Comparison of ENCODE assay signal across 33 mouse cellular contexts in the genomic region with DNA sequence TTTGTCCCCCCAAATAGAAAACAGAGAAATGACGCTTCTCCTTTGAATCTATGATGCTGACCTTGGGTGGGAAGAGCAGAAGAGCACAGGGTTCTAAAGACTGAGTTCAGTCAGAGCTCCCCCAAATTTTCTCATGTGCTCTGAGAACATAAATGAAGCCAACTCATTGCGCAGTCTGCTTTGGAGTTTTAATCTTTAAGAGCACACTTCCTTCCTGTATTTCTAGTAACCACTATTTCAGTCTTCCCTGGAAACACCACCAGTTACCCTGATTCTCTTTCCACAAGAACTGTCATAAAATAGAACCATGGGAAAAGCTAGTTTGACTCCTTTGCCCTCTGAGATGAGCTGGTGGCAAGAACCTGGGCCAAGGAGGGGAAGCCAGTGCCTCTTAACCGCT.
A peak's percentile ranks its signal among the peaks of the same experiment; 100 is the strongest.
DNase-seq lines count a peak whose midpoint lies in the region; ATAC-seq and TF ChIP-seq lines count a peak whose summit lies in the region.
"Had no signal": no experiment of that assay in that cellular context is flagged by ENCODE, and none has a peak within 500 bp of the region (broad histone marks: within the 10 kb centered on the region; RNA-seq: fewer than 3 reads in every experiment).

No protein-coding gene starts in this region.

- no peaks in the 10 kb centered on the region for H3K79me2 ChIP-seq in heart, adult 2 months (replicated peaks; ENCODE audit: control insufficient read depth, insufficient read depth, low read length)

- H3K36me3 ChIP-seq in heart, adult 2 months (ENCODE audit: control insufficient read depth, insufficient read depth, low read length): peaks cover 2% of the 10 kb centered on the region; the same call in 1 of the 2 replicates
- no peaks in the 10 kb centered on the region for H3K36me3 ChIP-seq in liver, postnatal 0 days (replicated peaks; ENCODE audit: insufficient read depth, low read length)
- H3K36me3 ChIP-seq in liver, embryonic 12.5 days: no peaks in the 10 kb centered on the region
- H3K36me3 ChIP-seq in limb, embryonic 10.5 days: no peaks in the 10 kb centered on the region
- H3K36me3 ChIP-seq: embryonic facial prominence, embryonic 10.5 days; embryonic facial prominence, embryonic 15.5 days; forebrain, embryonic 12.5 days; heart, embryonic 13.5 days; hindbrain, embryonic 10.5 days; hindbrain, embryonic 15.5 days; limb, embryonic 15.5 days; liver, embryonic 15.5 days; lung, embryonic 15.5 days; midbrain, embryonic 12.5 days; neural tube, embryonic 12.5 days had no signal

- H3K4me2 ChIP-seq in liver, postnatal 0 days (ENCODE audit: low read depth, low read length): no peak overlapping the region
- no peak overlapping the region for H3K4me2 ChIP-seq in liver, embryonic 12.5 days
- H3K4me2 ChIP-seq: embryonic facial prominence, embryonic 15.5 days; forebrain, embryonic 12.5 days; heart, embryonic 13.5 days; hindbrain, embryonic 15.5 days; limb, embryonic 15.5 days; liver, embryonic 15.5 days; lung, embryonic 15.5 days; midbrain, embryonic 12.5 days; neural tube, embryonic 12.5 days had no signal

- TF ChIP-seq POLR2A in heart, adult 2 months (IDR thresholded peaks at IDR 0.05; ENCODE audit: insufficient read depth, low read depth, low read length): no peak

- peaks cover 5% of the 10 kb centered on the region for H3K4me1 ChIP-seq in heart, adult 2 months (ENCODE audit: control insufficient read depth, insufficient read depth, low read length)
- H3K4me1 ChIP-seq in liver, postnatal 0 days (ENCODE audit: insufficient read depth): peaks cover 3% of the 10 kb centered on the region; the same call in 1 of the 2 replicates
- 0 out of 2 replicates have a peak, but pooled peaks cover 11% of the 10 kb centered on the region for H3K4me1 ChIP-seq in liver, embryonic 12.5 days
- peaks cover 8% of the 10 kb centered on the region; the same call in 1 of the 2 replicates for H3K4me1 ChIP-seq in limb, embryonic 10.5 days
- H3K4me1 ChIP-seq: embryonic facial prominence, embryonic 15.5 days; liver, embryonic 15.5 days; lung, embryonic 15.5 days; neural tube, embryonic 12.5 days had no signal

- no peaks in the 10 kb centered on the region for H3K9me3 ChIP-seq in liver, postnatal 0 days (ENCODE audit: low read length)
- H3K9me3 ChIP-seq in liver, embryonic 12.5 days (replicated peaks): no peaks in the 10 kb centered on the region
- H3K9me3 ChIP-seq in limb, embryonic 10.5 days (replicated peaks): no peaks in the 10 kb centered on the region
- H3K9me3 ChIP-seq: embryonic facial prominence, embryonic 10.5 days; embryonic facial prominence, embryonic 15.5 days; forebrain, embryonic 12.5 days; heart, embryonic 13.5 days; hindbrain, embryonic 10.5 days; hindbrain, embryonic 15.5 days; limb, embryonic 15.5 days; liver, embryonic 15.5 days; lung, embryonic 15.5 days; megakaryocyte, embryonic 14.5 days; midbrain, embryonic 12.5 days; neural tube, embryonic 12.5 days had no signal

- ATAC-seq in liver, postnatal 0 days: no peak
- no peak for ATAC-seq in liver, embryonic 12.5 days
- ATAC-seq in hematopoietic stem cell, adult 5-6 weeks (replicated peaks in 1 of 2; ENCODE audit: insufficient read depth in 1 of 2, low FRiP score in 2 of 2, low TSS enrichment in 1 of 2, low read depth in 1 of 2, poor library complexity in 2 of 2, severe bottlenecking in 2 of 2): peak; percentile 68 to 70
- ATAC-seq: forebrain, postnatal 0 days; inflammation-experienced regulatory T-cells, adult 6 months had no signal

- H3K9ac ChIP-seq in heart, adult 2 months (ENCODE audit: low read depth, low read length): no peak overlapping the region
- no peak overlapping the region for H3K9ac ChIP-seq in liver, postnatal 0 days (replicated peaks)
- no peak overlapping the region for H3K9ac ChIP-seq in liver, embryonic 12.5 days
- H3K9ac ChIP-seq: embryonic facial prominence, embryonic 15.5 days; forebrain, embryonic 12.5 days; forebrain, postnatal 0 days; heart, embryonic 13.5 days; hindbrain, embryonic 15.5 days; limb, embryonic 15.5 days; liver, embryonic 15.5 days; lung, embryonic 15.5 days; midbrain, embryonic 12.5 days; neural tube, embryonic 12.5 days had no signal

- TF ChIP-seq EP300 in heart, adult 2 months (IDR thresholded peaks at IDR 0.05; ENCODE audit: insufficient read depth, low read depth, low read length): no peak
- TF ChIP-seq EP300 in liver, postnatal 0 days (IDR thresholded peaks at IDR 0.05; ENCODE audit: low read depth): peak; percentile 24; the same call in 1 of the 2 replicates

- no peak for TF ChIP-seq CTCF in heart, adult 2 months (IDR thresholded peaks at IDR 0.05)
- TF ChIP-seq CTCF in liver, postnatal 0 days (IDR thresholded peaks at IDR 0.05; ENCODE audit: low read depth): no peak

- no peaks in the 10 kb centered on the region for H3K27me3 ChIP-seq in heart, adult 2 months (ENCODE audit: control insufficient read depth, insufficient read depth, low read length)
- H3K27me3 ChIP-seq in liver, postnatal 0 days (ENCODE audit: insufficient read depth, low read length): no peaks in the 10 kb centered on the region
- H3K27me3 ChIP-seq in liver, embryonic 12.5 days (replicated peaks): no peaks in the 10 kb centered on the region
- H3K27me3 ChIP-seq in limb, embryonic 10.5 days (ENCODE audit: low read depth, poor library complexity, severe bottlenecking): no peaks in the 10 kb centered on the region
- H3K27me3 ChIP-seq: embryonic facial prominence, embryonic 15.5 days; forebrain, embryonic 12.5 days; heart, embryonic 13.5 days; hindbrain, embryonic 15.5 days; limb, embryonic 15.5 days; liver, embryonic 15.5 days; lung, embryonic 15.5 days; megakaryocyte, embryonic 14.5 days; midbrain, embryonic 12.5 days; neural tube, embryonic 12.5 days had no signal

- no peak overlapping the region for H3K27ac ChIP-seq in heart, adult 2 months
- H3K27ac ChIP-seq in liver, postnatal 0 days (ENCODE audit: low read depth): no peak overlapping the region
- no peak overlapping the region for H3K27ac ChIP-seq in liver, embryonic 12.5 days
- H3K27ac ChIP-seq in limb, embryonic 10.5 days: no peak overlapping the region
- H3K27ac ChIP-seq: embryonic facial prominence, embryonic 10.5 days; embryonic facial prominence, embryonic 15.5 days; forebrain, embryonic 12.5 days; heart, embryonic 13.5 days; hindbrain, embryonic 10.5 days; hindbrain, embryonic 15.5 days; limb, embryonic 15.5 days; liver, embryonic 15.5 days; lung, embryonic 15.5 days; midbrain, embryonic 12.5 days; neural tube, embryonic 12.5 days had no signal

- peak; percentile 39 for DNase-seq in heart, adult 11 months
- no peak for DNase-seq in heart, adult 2 months
- no peak for DNase-seq in liver, postnatal 0 days
- DNase-seq in limb, embryonic 10.5 days (ENCODE audit: low spot score): no peak
- no peak for DNase-seq in left cerebral cortex, adult 11 months (ENCODE audit: low spot score)
- DNase-seq: adrenal gland, adult 8-10 months; cerebellum, postnatal 10 days; forebrain, postnatal 0 days; gastrocnemius, postnatal 14 days; heart, adult 18-20 months; kidney, adult 11 months; kidney, postnatal 36 days; left cerebral cortex, postnatal 4 days; right cerebral cortex, adult 18-20 months; spleen, adult 18-20 months; thymus, postnatal 14 days had no signal

- WGBS in heart, adult 2 months: 43% methylated on average over 3 of the region's 3 CpGs
- WGBS in liver, postnatal 0 days (ENCODE audit: insufficient replicate concordance): 23% methylated on average over 3 of the region's 3 CpGs
- WGBS in liver, embryonic 12.5 days (ENCODE audit: insufficient replicate concordance): 32% methylated on average over 3 of the region's 3 CpGs
- WGBS in limb, embryonic 10.5 days: 82% methylated on average over 3 of the region's 3 CpGs

- no peak overlapping the region for H3K4me3 ChIP-seq in heart, adult 2 months
- H3K4me3 ChIP-seq in liver, postnatal 0 days (ENCODE audit: low read depth, low read length): no peak overlapping the region
- no peak overlapping the region for H3K4me3 ChIP-seq in liver, embryonic 12.5 days
- H3K4me3 ChIP-seq in limb, embryonic 10.5 days: no peak overlapping the region
- H3K4me3 ChIP-seq: embryonic facial prominence, embryonic 10.5 days; embryonic facial prominence, embryonic 15.5 days; forebrain, embryonic 12.5 days; heart, embryonic 13.5 days; hindbrain, embryonic 10.5 days; hindbrain, embryonic 15.5 days; layer of hippocampus, adult 2 months; limb, embryonic 15.5 days; liver, embryonic 15.5 days; lung, embryonic 15.5 days; midbrain, embryonic 12.5 days; myocyte; neural tube, embryonic 12.5 days had no signal

- intact Hi-C loops in heart, adult 2 months (cut with DNase I): loop anchor here (5.0 kb wide), 1 partner anchor 43 kb away; no protein-coding TSS in a partner anchor

Comparison
In these comparisons a context has a peak if more than half of its experiments do, and no peak if none do; other contexts are left out.
1. ATAC-seq: peak in hematopoietic stem cell, adult 5-6 weeks (2 of 2); none in liver, postnatal 0 days (single experiment) and liver, embryonic 12.5 days (single experiment).